Mouse (Mus musculus): ENCODE measurements around the gene Cacna2d1. TPM values are rescaled to one million over a fixed set of nuclear protein-coding genes. Genes with fewer than 3 reads are reported as not detected.

Gene Cacna2d1
- total RNA-seq, 2 experiments from 2014 or later = 203 to 205 TPM

- peak in 1 of 2 experiments; percentile 61 for DNase-seq (ENCODE audit: low spot score in 2 of 2)
These were observed 40.2 kb downstream of the Cacna2d1 start for GRCm38 (mm10) chr5:15974652-15975051.

GRCm38 (mm10) chr5:15979225-15979624 lies 44.7 kb downstream of the Cacna2d1 start:
- intact Hi-C loops (cut with DNase I) = no loop called here

More at GRCm38 (mm10) chr5:15974652-15975051, 40.2 kb downstream of the Cacna2d1 start:
- intact Hi-C loops (cut with DNase I) = no loop called here

GRCm38 (mm10) chr5:15982573-15982972 lies 48.1 kb downstream of the Cacna2d1 start:
- DNase-seq (ENCODE audit: low spot score in 2 of 2) = no peak
- intact Hi-C loops (cut with DNase I) = no loop called here

More at GRCm38 (mm10) chr5:15979225-15979624, 44.7 kb downstream of the Cacna2d1 start:
- DNase-seq (ENCODE audit: low spot score in 2 of 2) = no peak

- intact Hi-C loops (cut with DNase I) = no loop called here
- DNase-seq (ENCODE audit: low spot score in 2 of 2) = no peak
These were observed 48.9 kb downstream of the Cacna2d1 start for GRCm38 (mm10) chr5:15983354-15983753.

GRCm38 (mm10) chr5:15985228-15985858 lies 50.9 kb downstream of the Cacna2d1 start:
- DNase-seq (ENCODE audit: low spot score in 2 of 2) = no peak
- intact Hi-C loops (cut with DNase I) = no loop called here

- intact Hi-C loops (cut with DNase I) = no loop called here
These were observed 51.4 kb downstream of the Cacna2d1 start for GRCm38 (mm10) chr5:15985901-15986300.

GRCm38 (mm10) chr5:15991428-15992139 lies 57.1 kb downstream of the Cacna2d1 start:
- DNase-seq (ENCODE audit: low spot score in 2 of 2) = no peak
- intact Hi-C loops (cut with DNase I) = no loop called here

More at GRCm38 (mm10) chr5:15985901-15986300, 51.4 kb downstream of the Cacna2d1 start:
- no peak for DNase-seq (ENCODE audit: low spot score in 2 of 2)

- no peak for DNase-seq (ENCODE audit: low spot score in 2 of 2)
These were observed 58.9 kb downstream of the Cacna2d1 start for GRCm38 (mm10) chr5:15993252-15993944.

GRCm38 (mm10) chr5:15997190-15997589 lies 62.7 kb downstream of the Cacna2d1 start:
- no peak for DNase-seq (ENCODE audit: low spot score in 2 of 2)
- intact Hi-C loops (cut with DNase I) = no loop called here

More at GRCm38 (mm10) chr5:15993252-15993944, 58.9 kb downstream of the Cacna2d1 start:
- intact Hi-C loops (cut with DNase I) = no loop called here

- no peak for DNase-seq (ENCODE audit: low spot score in 2 of 2)
- intact Hi-C loops (cut with DNase I) = no loop called here
These were observed 63.3 kb downstream of the Cacna2d1 start for GRCm38 (mm10) chr5:15997769-15998168.

- intact Hi-C loops (cut with DNase I) = loop anchor here (5.0 to 10.0 kb wide), 2 partner anchors 64 to 166 kb away; no protein-coding TSS in a partner anchor
- peak; percentile 31 to 89 for DNase-seq (ENCODE audit: low spot score in 2 of 2)
These were observed 66.4 kb downstream of the Cacna2d1 start for GRCm38 (mm10) chr5:16000917-16001316.

- no peak for DNase-seq (ENCODE audit: low spot score in 2 of 2)
- intact Hi-C loops (cut with DNase I) = loop anchor here (5.0 to 10.0 kb wide), 2 partner anchors 65 to 168 kb away; no protein-coding TSS in a partner anchor
These were observed 68.1 kb downstream of the Cacna2d1 start for GRCm38 (mm10) chr5:16002431-16003063.

GRCm38 (mm10) chr5:16004305-16004704 lies 69.8 kb downstream of the Cacna2d1 start:
- intact Hi-C loops (cut with DNase I) = loop anchor here (5.0 to 10.0 kb wide), 2 partner anchors 67 to 170 kb away; no protein-coding TSS in a partner anchor
- DNase-seq (ENCODE audit: low spot score in 2 of 2) = no peak

GRCm38 (mm10) chr5:16006964-16007363 lies 72.5 kb downstream of the Cacna2d1 start:
- intact Hi-C loops (cut with DNase I) = loop anchor here (10.0 kb wide), 1 partner anchor 172 kb away; no protein-coding TSS in a partner anchor
- no peak for DNase-seq (ENCODE audit: low spot score in 2 of 2)

GRCm38 (mm10) chr5:16013649-16014048 lies 79.2 kb downstream of the Cacna2d1 start:
- intact Hi-C loops (cut with DNase I) = no loop called here
- DNase-seq (ENCODE audit: low spot score in 2 of 2) = no peak

- no peak for DNase-seq (ENCODE audit: low spot score in 2 of 2)
- intact Hi-C loops (cut with DNase I) = no loop called here
These were observed 79.9 kb downstream of the Cacna2d1 start for GRCm38 (mm10) chr5:16014392-16014791.

GRCm38 (mm10) chr5:16024626-16025417 lies 90.3 kb downstream of the Cacna2d1 start:
- intact Hi-C loops (cut with DNase I) = no loop called here
- no peak for DNase-seq (ENCODE audit: low spot score in 2 of 2)

GRCm38 (mm10) chr5:16028881-16029280 lies 94.4 kb downstream of the Cacna2d1 start:
- intact Hi-C loops (cut with DNase I) = no loop called here

GRCm38 (mm10) chr5:16029481-16029880 lies 95.0 kb downstream of the Cacna2d1 start:
- no peak for DNase-seq (ENCODE audit: low spot score in 2 of 2)
- intact Hi-C loops (cut with DNase I) = no loop called here

More at GRCm38 (mm10) chr5:16028881-16029280, 94.4 kb downstream of the Cacna2d1 start:
- no peak for DNase-seq (ENCODE audit: low spot score in 2 of 2)
